Mouse (Mus musculus) liver, embryonic 13.5 days (tissue): ENCODE data around the gene Ptprb. TPM values are rescaled to one million over a fixed set of nuclear protein-coding genes. Genes with fewer than 3 reads are reported as not detected.

Source experiments
- ATAC-seq: fragments of 200-750 bp; cut with Nextera tagmentation; 2 replicates; pipeline ENCODE4 v1.8.0; 2017; ENCODE audit warnings: low read depth, mild to moderate bottlenecking, moderate number of reproducible peaks, moderate library complexity
- DNase-seq: peaks from one replicate; pipeline ENCODE4 v3.0.0; 2022
- H3K27ac ChIP-seq: fragments of 300-500 bp; sonication (generic); 2 replicates; pipeline ENCODE4 v1.5.1; 2015; ENCODE audit warnings: moderate library complexity, mild to moderate bottlenecking, inconsistent platforms
- H3K27me3 ChIP-seq: fragments of 300-500 bp; sonication (generic); 2 replicates; pipeline ENCODE4 v1.6.1; 2015; ENCODE audit warnings: mild to moderate bottlenecking, inconsistent platforms
- H3K36me3 ChIP-seq: fragments of 300-500 bp; sonication (generic); 2 replicates; pipeline ENCODE4 v1.6.1; 2015; ENCODE audit warnings: mild to moderate bottlenecking, inconsistent platforms
- H3K4me1 ChIP-seq: fragments of 300-500 bp; sonication (generic); replicated peaks from 2 replicates; pipeline ENCODE4 v1.6.1; 2015; ENCODE audit warnings: inconsistent platforms
- H3K4me2 ChIP-seq: fragments of 300-500 bp; sonication (generic); 2 replicates; pipeline ENCODE4 v1.6.1; 2015; ENCODE audit warnings: inconsistent platforms, mild to moderate bottlenecking, moderate library complexity
- H3K4me3 ChIP-seq: fragments of 300-500 bp; sonication (generic); replicated peaks from 2 replicates; pipeline ENCODE4 v1.5.1; 2015; ENCODE audit warnings: mild to moderate bottlenecking, inconsistent platforms
- H3K9ac ChIP-seq: fragments of 300-500 bp; sonication (generic); 2 replicates; pipeline ENCODE4 v1.6.1; 2015; ENCODE audit warnings: mild to moderate bottlenecking, inconsistent platforms
- H3K9me3 ChIP-seq: fragments of 300-500 bp; sonication (generic); replicated peaks from 2 replicates; pipeline ENCODE4 v1.6.1; 2016; ENCODE audit warnings: inconsistent platforms
- WGBS: fragments of 180-500 bp; shearing (Covaris S2); methylation state at CpG from one replicate; pipeline ENCODE4 v1.1.7; 2015; ENCODE audit not compliant: insufficient replicate concordance; 5-methylcytosine and 5-hydroxymethylcytosine counted together
- polyA plus RNA-seq: library from polyadenylated mRNA; unstranded; fragments of >200 nt; fragmentation: Nextera tagmentation; extraction: Ambion mirVana; gene quantifications from 2 replicates; pipeline ENCODE4 v1.2.1, GENCODE M21; 2015

Ptprb gene
- polyA plus RNA-seq, 1 experiment from 2014 or later = 1.2 TPM

GRCm38 (mm10) chr10:116403679-116404078 is 128.4 kb downstream of the Ptprb start:
- Histone ChIP-seq H3K4me1 (no peaks in the 10 kb centered on the region), H3K36me3 (no peaks in the 10 kb centered on the region), H3K9ac (no peak overlapping the region), H3K4me3 (no peak overlapping the region), H3K4me2 (no peak overlapping the region), H3K27ac (no peak overlapping the region), H3K9me3 (no peaks in the 10 kb centered on the region), H3K27me3 (no peaks in the 10 kb centered on the region)
- no peak for ATAC-seq
- WGBS = 55% methylated on average over 4 of the region's 4 CpGs
- no peak for DNase-seq

- no peak overlapping the region for H3K9ac ChIP-seq
- no peaks in the 10 kb centered on the region for H3K4me1 ChIP-seq
- H3K4me3 ChIP-seq = no peak overlapping the region
- DNase-seq (no peak), ATAC-seq (no peak)
- H3K27me3 ChIP-seq = no peaks in the 10 kb centered on the region
- no peaks in the 10 kb centered on the region for H3K9me3 ChIP-seq
- no peak overlapping the region for H3K27ac ChIP-seq
- no peak overlapping the region for H3K4me2 ChIP-seq
- H3K36me3 ChIP-seq = no peaks in the 10 kb centered on the region
- WGBS = 85% methylated on average over 6 of the region's 6 CpGs
Observed at GRCm38 (mm10) chr10:116405011-116405410, 129.7 kb downstream of the Ptprb start.

GRCm38 (mm10) chr10:116407684-116408359 is 132.5 kb downstream of the Ptprb start:
- H3K4me2 ChIP-seq = no peak overlapping the region
- H3K9me3 ChIP-seq = no peaks in the 10 kb centered on the region
- H3K36me3 ChIP-seq = no peaks in the 10 kb centered on the region
- H3K9ac ChIP-seq = no peak overlapping the region
- H3K4me1 ChIP-seq = no peaks in the 10 kb centered on the region
- ATAC-seq (no peak), DNase-seq (no peak)
- H3K4me3 ChIP-seq = no peak overlapping the region
- H3K27me3 ChIP-seq = no peaks in the 10 kb centered on the region
- 57% methylated on average over 19 of the region's 19 CpGs for WGBS
- no peak overlapping the region for H3K27ac ChIP-seq

GRCm38 (mm10) chr10:116410826-116411225 is 135.5 kb downstream of the Ptprb start:
- no peaks in the 10 kb centered on the region for H3K27me3 ChIP-seq
- ATAC-seq = no peak
- DNase-seq = no peak
- H3K36me3 ChIP-seq = no peaks in the 10 kb centered on the region
- H3K4me2 ChIP-seq = no peak overlapping the region
- H3K4me3 ChIP-seq = no peak overlapping the region
- H3K4me1 ChIP-seq = no peaks in the 10 kb centered on the region
- H3K9ac ChIP-seq = no peak overlapping the region
- no peak overlapping the region for H3K27ac ChIP-seq
- H3K9me3 ChIP-seq = no peaks in the 10 kb centered on the region
- 45% methylated on average over 9 of the region's 9 CpGs for WGBS

- no peaks in the 10 kb centered on the region for H3K9me3 ChIP-seq
- DNase-seq (no peak), ATAC-seq (no peak)
- no peaks in the 10 kb centered on the region for H3K36me3 ChIP-seq
- WGBS = 60% methylated on average over 6 of the region's 6 CpGs
- no peak overlapping the region for H3K4me2 ChIP-seq
- no peak overlapping the region for H3K9ac ChIP-seq
- no peak overlapping the region for H3K27ac ChIP-seq
- H3K27me3 ChIP-seq = no peaks in the 10 kb centered on the region
- no peaks in the 10 kb centered on the region for H3K4me1 ChIP-seq
- H3K4me3 ChIP-seq = no peak overlapping the region
Observed at GRCm38 (mm10) chr10:116416142-116416541, 140.8 kb downstream of the Ptprb start.

- H3K9me3 ChIP-seq = no peaks in the 10 kb centered on the region
- no peak overlapping the region for H3K4me3 ChIP-seq
- H3K27ac ChIP-seq = no peak overlapping the region
- ATAC-seq (no peak), DNase-seq (no peak)
- H3K4me2 ChIP-seq = no peak overlapping the region
- no peaks in the 10 kb centered on the region for H3K4me1 ChIP-seq
- 40% methylated on average over 5 of the region's 5 CpGs for WGBS
- H3K36me3 ChIP-seq = no peaks in the 10 kb centered on the region
- H3K9ac ChIP-seq = no peak overlapping the region
- H3K27me3 ChIP-seq = no peaks in the 10 kb centered on the region
Observed at GRCm38 (mm10) chr10:116416726-116417125, 141.4 kb downstream of the Ptprb start.

- Histone ChIP-seq H3K9me3 (no peaks in the 10 kb centered on the region), H3K27ac (no peak overlapping the region), H3K9ac (no peak overlapping the region), H3K4me1 (no peaks in the 10 kb centered on the region), H3K4me2 (no peak overlapping the region), H3K36me3 (no peaks in the 10 kb centered on the region), H3K4me3 (no peak overlapping the region), H3K27me3 (no peaks in the 10 kb centered on the region)
- DNase-seq (no peak), ATAC-seq (no peak)
- whole genome bisulfite sequencing = 58% methylated on average over 24 of the region's 24 CpGs
Observed at GRCm38 (mm10) chr10:116418121-116418726, 142.9 kb downstream of the Ptprb start.

GRCm38 (mm10) chr10:116420976-116421375 is 145.7 kb downstream of the Ptprb start:
- Histone ChIP-seq H3K27ac (no peak overlapping the region), H3K4me2 (no peak overlapping the region), H3K36me3 (no peaks in the 10 kb centered on the region), H3K4me3 (no peak overlapping the region), H3K9ac (no peak overlapping the region), H3K4me1 (no peaks in the 10 kb centered on the region), H3K9me3 (no peaks in the 10 kb centered on the region), H3K27me3 (no peaks in the 10 kb centered on the region)
- WGBS = 68% methylated on average over 6 of the region's 6 CpGs
- no peak for DNase-seq
- ATAC-seq = no peak

GRCm38 (mm10) chr10:116422551-116422950 is 147.2 kb downstream of the Ptprb start:
- 66% methylated on average over 2 of the region's 2 CpGs for WGBS
- H3K27ac ChIP-seq = no peak overlapping the region
- no peak for ATAC-seq
- no peak overlapping the region for H3K4me3 ChIP-seq
- no peaks in the 10 kb centered on the region for H3K9me3 ChIP-seq
- no peak for DNase-seq
- H3K27me3 ChIP-seq = no peaks in the 10 kb centered on the region
- H3K36me3 ChIP-seq = no peaks in the 10 kb centered on the region
- no peaks in the 10 kb centered on the region for H3K4me1 ChIP-seq
- H3K4me2 ChIP-seq = no peak overlapping the region
- H3K9ac ChIP-seq = no peak overlapping the region

GRCm38 (mm10) chr10:116424921-116425320 is 149.6 kb downstream of the Ptprb start:
- no peak overlapping the region for H3K9ac ChIP-seq
- no peaks in the 10 kb centered on the region for H3K36me3 ChIP-seq
- H3K9me3 ChIP-seq = no peaks in the 10 kb centered on the region
- no peaks in the 10 kb centered on the region for H3K4me1 ChIP-seq
- no peak for ATAC-seq
- no peak overlapping the region for H3K4me2 ChIP-seq
- no peak overlapping the region for H3K4me3 ChIP-seq
- 65% methylated on average over 6 of the region's 6 CpGs for WGBS
- no peak for DNase-seq
- no peak overlapping the region for H3K27ac ChIP-seq
- no peaks in the 10 kb centered on the region for H3K27me3 ChIP-seq

- no peak for DNase-seq
- no peak overlapping the region for H3K9ac ChIP-seq
- H3K9me3 ChIP-seq = no peaks in the 10 kb centered on the region
- H3K4me1 ChIP-seq = no peaks in the 10 kb centered on the region
- no peaks in the 10 kb centered on the region for H3K36me3 ChIP-seq
- H3K27me3 ChIP-seq = no peaks in the 10 kb centered on the region
- 62% methylated on average over 7 of the region's 7 CpGs for WGBS
- no peak overlapping the region for H3K4me3 ChIP-seq
- no peak for ATAC-seq
- no peak overlapping the region for H3K27ac ChIP-seq
- no peak overlapping the region for H3K4me2 ChIP-seq
Observed at GRCm38 (mm10) chr10:116426176-116426575, 150.9 kb downstream of the Ptprb start.
